Mouse (Mus musculus): ENCODE results near the gene Zfc3h1. TPM values are rescaled to one million over a fixed set of nuclear protein-coding genes. Genes with fewer than 3 reads are reported as not detected.

Gene Zfc3h1
- polyA plus RNA-seq, 1 experiment from 2014 or later, result 22.7 TPM

DNA sequence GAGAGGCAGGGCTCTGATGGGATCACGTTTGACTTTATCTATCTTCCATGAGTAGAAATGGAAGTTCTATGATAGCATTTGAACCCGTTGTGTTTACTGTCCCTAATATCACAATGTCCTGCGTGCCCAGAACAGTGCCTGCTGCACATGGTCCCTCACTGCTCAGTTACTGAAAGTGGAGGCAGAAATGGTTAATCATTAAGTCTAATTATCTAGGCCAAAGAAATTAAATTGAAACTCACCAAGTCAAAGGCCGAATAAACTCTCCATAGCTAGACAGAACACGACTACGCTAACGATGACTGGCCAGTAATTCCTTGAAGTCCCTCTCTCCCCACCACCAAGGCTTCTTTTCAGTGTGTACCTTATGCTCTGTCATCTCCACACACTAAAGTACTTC is 35.2 kb upstream of the Zfc3h1 start:
- H3K27me3 ChIP-seq (ENCODE audit: insufficient read depth, low read length), result no peaks in the 10 kb centered on the region
- ATAC-seq (ENCODE audit: insufficient read depth) (no peak), DNase-seq (no peak)
- H3K27ac ChIP-seq (ENCODE audit: low read depth), result no peak overlapping the region
- 80% methylated on average over 7 of the region's 7 CpGs for WGBS
- peaks cover 9% of the 10 kb centered on the region; the same call in 1 of the 2 replicates for H3K36me3 ChIP-seq (ENCODE audit: insufficient read depth)
- no peak overlapping the region for H3K9ac ChIP-seq
- H3K4me3 ChIP-seq (ENCODE audit: low read depth, low read length), result no peak overlapping the region
- H3K9me3 ChIP-seq (ENCODE audit: low read depth, low read length), result no peaks in the 10 kb centered on the region
- H3K4me1 ChIP-seq (ENCODE audit: insufficient read depth), result no peaks in the 10 kb centered on the region
- TF ChIP-seq CTCF (IDR thresholded peaks at IDR 0.05; ENCODE audit: low read depth), result no peak
- H3K4me2 ChIP-seq, result no peak overlapping the region

GRCm38 (mm10) chr10:115350810-115351397 is 33.9 kb upstream of the Zfc3h1 start:
- TF ChIP-seq CTCF (IDR thresholded peaks at IDR 0.05; ENCODE audit: low read depth), result no peak
- H3K9ac ChIP-seq, result no peak overlapping the region
- no peak overlapping the region for H3K4me2 ChIP-seq
- H3K4me1 ChIP-seq (ENCODE audit: insufficient read depth), result no peaks in the 10 kb centered on the region
- H3K27ac ChIP-seq (ENCODE audit: low read depth), result no peak overlapping the region
- no peak overlapping the region for H3K4me3 ChIP-seq (ENCODE audit: low read depth, low read length)
- 69% methylated on average over 2 of the region's 2 CpGs for WGBS
- no peak for DNase-seq
- ATAC-seq (ENCODE audit: insufficient read depth), result no peak
- H3K9me3 ChIP-seq (ENCODE audit: low read depth, low read length), result no peaks in the 10 kb centered on the region
- no peaks in the 10 kb centered on the region for H3K27me3 ChIP-seq (ENCODE audit: insufficient read depth, low read length)
- peaks cover 7% of the 10 kb centered on the region; the same call in 1 of the 2 replicates for H3K36me3 ChIP-seq (ENCODE audit: insufficient read depth)

- ATAC-seq (ENCODE audit: insufficient read depth), result no peak
- H3K9me3 ChIP-seq (ENCODE audit: low read depth, low read length), result no peaks in the 10 kb centered on the region
- no peak overlapping the region for H3K9ac ChIP-seq
- no peak for TF ChIP-seq CTCF (IDR thresholded peaks at IDR 0.05; ENCODE audit: low read depth)
- DNase-seq, result no peak
- H3K36me3 ChIP-seq (ENCODE audit: insufficient read depth), result 0 out of 2 replicates have a peak, but pooled peaks cover 5% of the 10 kb centered on the region
- H3K4me1 ChIP-seq (ENCODE audit: insufficient read depth), result no peaks in the 10 kb centered on the region
- no peaks in the 10 kb centered on the region for H3K27me3 ChIP-seq (ENCODE audit: insufficient read depth, low read length)
- H3K4me3 ChIP-seq (ENCODE audit: low read depth, low read length), result no peak overlapping the region
- H3K27ac ChIP-seq (ENCODE audit: low read depth), result no peak overlapping the region
- no peak overlapping the region for H3K4me2 ChIP-seq
- 72% methylated on average over 6 of the region's 6 CpGs for WGBS
These were observed 30.2 kb upstream of the Zfc3h1 start for GRCm38 (mm10) chr10:115354553-115354952.

DNA sequence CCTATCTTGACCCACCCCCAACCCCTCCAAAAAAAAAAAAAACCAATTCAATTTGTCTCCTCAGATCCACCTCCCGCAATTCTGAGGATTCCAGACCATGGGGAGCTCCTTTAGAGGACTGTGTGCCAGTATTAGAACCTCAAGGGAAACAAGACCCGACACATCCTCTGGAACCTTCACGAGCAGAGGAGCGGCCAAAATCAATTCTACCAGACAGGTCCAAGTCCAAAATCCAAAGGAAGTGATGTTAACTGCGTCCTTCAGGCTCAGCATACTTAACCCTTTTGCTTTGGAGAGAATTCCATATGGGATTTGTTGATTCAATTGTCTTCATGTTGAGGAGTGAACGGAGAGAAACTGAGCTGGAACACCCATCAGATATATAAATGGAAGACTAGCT is 29.7 kb upstream of the Zfc3h1 start:
- no peak for ATAC-seq (ENCODE audit: insufficient read depth)
- no peak for DNase-seq
- H3K9ac ChIP-seq, result no peak overlapping the region
- no peaks in the 10 kb centered on the region for H3K27me3 ChIP-seq (ENCODE audit: insufficient read depth, low read length)
- H3K9me3 ChIP-seq (ENCODE audit: low read depth, low read length), result no peaks in the 10 kb centered on the region
- 0 out of 2 replicates have a peak, but pooled peaks cover 5% of the 10 kb centered on the region for H3K36me3 ChIP-seq (ENCODE audit: insufficient read depth)
- no peak for TF ChIP-seq CTCF (IDR thresholded peaks at IDR 0.05; ENCODE audit: low read depth)
- 87% methylated on average over 6 of the region's 6 CpGs for WGBS
- H3K4me2 ChIP-seq, result no peak overlapping the region
- no peak overlapping the region for H3K27ac ChIP-seq (ENCODE audit: low read depth)
- no peaks in the 10 kb centered on the region for H3K4me1 ChIP-seq (ENCODE audit: insufficient read depth)
- H3K4me3 ChIP-seq (ENCODE audit: low read depth, low read length), result no peak overlapping the region

- no peaks in the 10 kb centered on the region for H3K4me1 ChIP-seq (ENCODE audit: insufficient read depth)
- no peak for ATAC-seq (ENCODE audit: insufficient read depth)
These were observed 28.7 kb upstream of the Zfc3h1 start for GRCm38 (mm10) chr10:115356106-115356505.

GRCm38 (mm10) chr10:115358216-115358919 is 26.4 kb upstream of the Zfc3h1 start:
- Histone ChIP-seq H3K9ac (no peak overlapping the region), H3K4me2 (no peak overlapping the region), H3K36me3 (ENCODE audit: insufficient read depth) (0 out of 2 replicates have a peak, but pooled peaks cover 5% of the 10 kb centered on the region), H3K27ac (ENCODE audit: low read depth) (no peak overlapping the region), H3K4me3 (ENCODE audit: low read depth, low read length) (no peak overlapping the region), H3K9me3 (ENCODE audit: low read depth, low read length) (no peaks in the 10 kb centered on the region), H3K4me1 (ENCODE audit: insufficient read depth) (0 out of 2 replicates have a peak, but pooled peaks cover 4% of the 10 kb centered on the region), H3K27me3 (ENCODE audit: insufficient read depth, low read length) (no peaks in the 10 kb centered on the region)
- 89% methylated on average over 17 of the region's 17 CpGs for WGBS
- DNase-seq (no peak), ATAC-seq (ENCODE audit: insufficient read depth) (no peak)
- TF ChIP-seq CTCF (IDR thresholded peaks at IDR 0.05; ENCODE audit: low read depth), result no peak

More at GRCm38 (mm10) chr10:115356106-115356505, 28.7 kb upstream of the Zfc3h1 start:
- Histone ChIP-seq H3K27ac (ENCODE audit: low read depth) (no peak overlapping the region), H3K4me3 (ENCODE audit: low read depth, low read length) (no peak overlapping the region), H3K4me2 (no peak overlapping the region), H3K9ac (no peak overlapping the region), H3K9me3 (ENCODE audit: low read depth, low read length) (no peaks in the 10 kb centered on the region), H3K36me3 (ENCODE audit: insufficient read depth) (0 out of 2 replicates have a peak, but pooled peaks cover 5% of the 10 kb centered on the region), H3K27me3 (ENCODE audit: insufficient read depth, low read length) (no peaks in the 10 kb centered on the region)
- no peak for DNase-seq
- no peak for TF ChIP-seq CTCF (IDR thresholded peaks at IDR 0.05; ENCODE audit: low read depth)
- WGBS, result 86% methylated on average over 5 of the region's 7 CpGs

DNA sequence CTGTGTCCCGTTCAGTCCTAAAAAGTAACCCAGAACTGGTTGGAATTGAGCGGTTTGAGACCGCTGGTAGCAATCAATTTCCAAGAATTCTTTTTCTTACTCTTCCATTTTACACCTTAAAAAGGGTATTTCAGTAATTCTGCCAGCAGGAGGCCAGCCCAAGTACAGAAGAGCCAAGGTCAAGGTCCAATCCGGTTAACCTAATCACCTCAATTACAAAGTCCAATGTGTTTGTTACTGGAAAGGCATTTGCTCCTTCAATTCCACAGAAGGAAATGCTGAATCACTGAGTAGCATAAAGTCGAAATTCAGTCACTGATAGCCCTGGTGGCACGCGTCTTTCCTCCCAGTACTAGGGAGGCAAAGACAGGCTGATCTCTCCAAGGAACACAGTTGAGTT is 25.7 kb upstream of the Zfc3h1 start:
- Histone ChIP-seq H3K27me3 (ENCODE audit: insufficient read depth, low read length) (no peaks in the 10 kb centered on the region), H3K36me3 (ENCODE audit: insufficient read depth) (0 out of 2 replicates have a peak, but pooled peaks cover 5% of the 10 kb centered on the region), H3K4me3 (ENCODE audit: low read depth, low read length) (no peak overlapping the region), H3K4me2 (no peak overlapping the region), H3K9ac (no peak overlapping the region), H3K9me3 (ENCODE audit: low read depth, low read length) (no peaks in the 10 kb centered on the region), H3K4me1 (ENCODE audit: insufficient read depth) (0 out of 2 replicates have a peak, but pooled peaks cover 4% of the 10 kb centered on the region), H3K27ac (ENCODE audit: low read depth) (no peak overlapping the region)
- DNase-seq (no peak), ATAC-seq (ENCODE audit: insufficient read depth) (no peak)
- no peak for TF ChIP-seq CTCF (IDR thresholded peaks at IDR 0.05; ENCODE audit: low read depth)
- 92% methylated on average over 7 of the region's 7 CpGs for WGBS
